Mouse (Mus musculus): Measurements from ENCODE around the gene Rab3gap2.
"Not testable (repeated sequence)": the region's sequence is repeated elsewhere in the genome, so short reads cannot be mapped to it uniquely, and the experiment has no call there.

Gene Rab3gap2

GRCm38 (mm10) chr1:185280616-185281015 lies 76.7 kb downstream of the Rab3gap2 start:
- DNase-seq (ENCODE audit: low read depth) = no peak

- no peak for DNase-seq (ENCODE audit: low read depth)
These were observed 78.9 kb downstream of the Rab3gap2 start for GRCm38 (mm10) chr1:185282846-185283245.

DNA sequence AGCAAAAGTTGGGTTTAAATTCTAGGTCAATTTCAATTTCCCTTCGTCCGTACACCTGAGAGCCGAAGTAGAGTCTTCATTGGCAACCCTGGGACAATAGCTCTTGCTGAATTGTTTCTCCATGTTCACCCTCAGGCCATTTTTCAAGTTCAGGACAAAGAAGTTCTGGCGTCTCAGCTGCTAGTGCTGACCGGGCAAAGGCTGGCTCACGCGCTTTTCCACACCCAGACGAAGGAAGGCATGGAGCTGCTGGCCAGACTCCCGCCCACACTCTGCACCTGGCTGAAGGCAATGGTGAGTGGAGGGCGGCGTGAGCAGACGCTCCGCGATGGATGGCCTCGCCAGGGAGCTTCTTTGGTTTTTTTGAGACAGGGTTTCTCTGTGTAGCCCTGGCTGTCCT lies 79.3 kb downstream of the Rab3gap2 start:
- DNase-seq (ENCODE audit: low read depth) = no peak

GRCm38 (mm10) chr1:185284740-185285139 lies 80.8 kb downstream of the Rab3gap2 start:
- no peak for DNase-seq (ENCODE audit: low read depth)

- DNase-seq (ENCODE audit: low read depth) = peak; percentile 14
These were observed 81.3 kb downstream of the Rab3gap2 start for GRCm38 (mm10) chr1:185285171-185285570.

GRCm38 (mm10) chr1:185287066-185287465 lies 83.1 kb downstream of the Rab3gap2 start:
- DNase-seq (ENCODE audit: low read depth) = no peak

DNA sequence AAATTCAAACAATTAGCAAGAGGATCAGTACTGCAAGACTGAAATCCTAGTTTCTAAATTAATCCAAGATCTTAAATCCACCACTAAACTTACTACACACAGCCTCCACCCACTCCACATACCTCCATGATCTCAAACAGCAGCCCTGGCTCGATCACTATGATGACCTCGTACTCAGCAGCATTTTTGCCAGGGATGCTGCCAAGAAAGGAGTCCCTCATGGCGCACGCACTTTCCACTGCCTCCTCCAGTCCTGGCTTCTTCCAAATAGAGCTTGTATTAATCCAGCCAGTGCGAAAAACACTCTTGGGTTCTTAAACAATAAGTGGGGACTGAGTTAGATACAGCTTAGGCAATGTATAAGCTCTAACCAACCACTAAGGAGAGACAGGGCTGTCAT lies 85.3 kb downstream of the Rab3gap2 start:
- no peak for DNase-seq (ENCODE audit: low read depth)

DNA sequence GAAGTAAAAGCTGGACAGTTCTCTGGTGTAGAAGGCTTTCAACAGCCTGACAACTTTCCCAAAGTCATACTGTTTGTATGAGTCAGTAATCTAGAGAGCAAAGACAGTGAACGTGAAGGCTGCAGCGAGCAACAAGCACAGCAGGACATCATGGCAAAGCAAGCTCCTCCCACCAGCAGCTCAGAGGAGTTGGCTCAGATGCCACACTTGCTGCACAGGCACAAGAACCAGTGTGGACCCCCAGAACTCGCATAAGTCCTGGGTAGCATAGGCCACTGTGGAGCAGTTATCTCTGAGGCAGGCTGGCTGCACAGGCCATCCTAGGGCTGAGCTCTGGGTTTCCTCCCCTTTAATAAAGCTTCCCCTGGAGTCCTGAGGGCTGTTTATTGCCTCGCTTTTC lies 87.4 kb downstream of the Rab3gap2 start:
- no peak for DNase-seq (ENCODE audit: low read depth)

DNA sequence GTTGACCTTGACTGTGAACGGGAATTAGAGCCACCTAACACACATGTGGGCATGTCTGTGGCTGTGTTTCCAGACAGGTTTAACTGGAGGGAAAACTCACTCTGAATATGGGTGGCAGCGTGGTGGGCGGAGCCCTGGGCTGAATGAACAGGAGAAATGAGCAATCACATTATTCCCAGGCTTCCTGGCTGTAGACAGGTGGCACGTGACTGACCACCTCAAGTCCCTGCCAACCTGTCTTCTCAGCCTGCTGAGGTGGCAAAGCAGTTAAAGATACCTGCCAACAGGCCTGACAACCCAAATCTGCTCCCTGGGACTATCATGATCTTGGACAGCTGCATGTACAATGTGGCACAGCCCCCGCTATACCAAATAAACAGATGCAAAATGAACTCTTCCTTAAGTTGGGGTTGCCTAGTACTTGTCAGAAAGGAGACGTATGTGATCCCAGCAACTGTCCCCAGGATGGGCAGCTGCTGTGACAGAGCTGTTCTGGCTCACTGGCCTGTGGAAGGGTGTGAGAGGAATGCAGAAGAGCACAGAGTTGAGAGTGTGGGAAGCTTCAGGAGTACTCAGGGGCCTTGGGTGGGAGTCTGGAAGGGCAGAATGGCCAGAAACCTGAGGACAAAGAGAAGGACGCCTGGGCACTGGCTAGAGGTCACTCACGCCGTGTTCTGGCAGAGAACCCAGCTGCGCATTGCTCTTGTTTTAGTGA lies 88.9 kb downstream of the Rab3gap2 start:
- no peak for DNase-seq (ENCODE audit: low read depth)

DNA sequence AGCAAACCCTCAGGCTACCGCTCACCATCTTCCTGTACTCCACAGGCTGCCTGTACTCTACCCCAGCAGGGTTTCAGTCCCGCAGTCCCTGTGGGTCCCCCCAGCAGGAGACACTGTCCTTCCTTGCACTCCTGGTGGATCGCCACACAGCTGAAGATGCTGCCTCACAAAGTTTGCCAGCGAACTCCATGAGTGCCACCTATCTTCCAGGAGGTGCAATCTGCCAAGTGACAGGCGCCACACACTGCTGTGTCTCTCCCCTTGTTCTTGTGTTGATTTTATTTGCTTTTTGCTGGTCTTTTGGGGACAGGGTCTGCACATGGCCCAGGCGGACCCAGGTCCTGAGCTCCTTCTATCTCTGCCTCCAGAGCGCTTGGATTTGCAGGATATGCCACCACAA lies 92.9 kb downstream of the Rab3gap2 start:
- no peak for DNase-seq (ENCODE audit: low read depth)

GRCm38 (mm10) chr1:185298496-185298895 lies 94.6 kb downstream of the Rab3gap2 start:
- no peak for DNase-seq (ENCODE audit: low read depth)

DNA sequence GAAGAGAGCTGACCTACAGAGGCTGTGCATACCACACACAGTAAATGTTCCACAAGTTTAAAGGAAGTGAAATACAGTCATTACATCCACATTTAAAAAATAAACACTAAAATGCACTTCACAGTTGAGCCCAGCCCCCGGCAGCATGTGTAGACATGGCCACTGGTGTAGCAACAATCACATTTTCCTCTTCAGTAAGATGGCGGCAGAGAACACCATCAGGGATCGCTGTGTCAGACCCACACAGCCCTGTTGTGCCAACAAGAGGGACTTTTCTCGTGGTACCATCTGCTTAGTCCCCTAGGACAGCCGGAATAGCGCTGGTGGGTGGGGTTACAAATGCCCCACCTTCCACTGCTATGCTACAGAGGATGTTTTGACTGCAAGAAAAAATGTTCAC lies 98.9 kb downstream of the Rab3gap2 start:
- DNase-seq (ENCODE audit: low read depth) = no peak

DNA sequence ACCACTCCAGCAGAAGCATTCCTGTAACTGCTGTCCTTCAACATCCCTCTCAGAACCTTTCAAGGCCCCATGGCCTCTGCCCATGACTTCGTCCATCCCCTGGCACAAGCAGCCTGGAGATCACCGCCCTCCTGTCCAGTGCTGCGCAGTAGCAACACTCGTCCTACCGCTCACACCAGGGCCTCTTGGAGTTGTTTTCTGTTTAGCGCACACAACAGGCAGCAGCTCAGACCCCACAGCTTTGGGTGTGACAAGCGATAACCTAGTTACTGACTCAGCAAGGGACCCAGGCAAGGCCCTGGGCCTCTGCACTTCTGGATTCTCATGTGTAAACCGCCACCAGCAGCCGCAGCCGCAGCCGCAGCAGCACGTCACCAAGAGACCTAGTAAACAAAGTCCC lies 102.9 kb downstream of the Rab3gap2 start:
- DNase-seq (ENCODE audit: low read depth) = no peak

DNA sequence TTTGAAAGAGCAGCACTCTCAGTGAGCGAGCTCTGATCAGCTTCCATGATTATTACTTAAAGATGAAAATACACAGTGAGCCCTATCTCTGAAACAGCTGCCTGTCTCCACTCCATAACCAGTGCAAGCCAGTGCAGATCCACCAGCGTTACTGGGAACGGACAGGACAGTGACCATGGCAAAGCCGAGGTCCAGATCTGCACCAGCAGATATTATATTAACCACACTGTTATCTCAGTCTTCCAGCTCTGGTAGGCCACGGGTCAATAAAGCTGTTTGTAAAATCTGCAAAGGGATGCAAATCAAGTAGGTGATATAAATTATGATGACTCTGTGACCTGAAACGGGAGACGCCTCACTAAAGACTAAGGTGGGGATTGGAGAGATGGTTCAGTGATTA lies 103.7 kb downstream of the Rab3gap2 start:
- DNase-seq (ENCODE audit: low read depth) = no peak

GRCm38 (mm10) chr1:185308334-185308733 lies 104.4 kb downstream of the Rab3gap2 start:
- DNase-seq (ENCODE audit: low read depth) = no peak

- no peak for DNase-seq (ENCODE audit: low read depth)
These were observed 105.0 kb downstream of the Rab3gap2 start for GRCm38 (mm10) chr1:185308908-185309307.

DNA sequence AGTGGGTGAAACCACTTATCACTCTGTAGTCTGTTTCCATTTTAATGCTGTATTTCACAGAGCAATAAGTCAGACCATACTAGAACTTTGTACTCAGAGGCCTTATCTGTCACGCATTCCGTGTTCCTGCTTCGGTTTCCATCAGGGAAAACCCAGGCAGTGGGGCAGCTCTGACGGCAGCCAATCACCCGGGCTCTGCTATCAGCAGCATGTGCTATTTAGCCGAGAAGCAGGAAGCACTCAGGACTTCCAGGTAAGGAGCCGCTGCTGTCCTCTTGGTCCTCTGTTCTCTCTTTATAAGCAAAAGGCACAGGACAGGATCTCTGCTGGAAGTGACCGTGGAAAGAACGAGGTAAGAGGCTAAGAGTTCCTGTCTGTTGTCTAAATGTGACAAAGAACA lies 108.0 kb downstream of the Rab3gap2 start:
- no peak for DNase-seq (ENCODE audit: low read depth)

- no peak for DNase-seq (ENCODE audit: low read depth)
These were observed 110.6 kb downstream of the Rab3gap2 start for GRCm38 (mm10) chr1:185314546-185314945.

DNA sequence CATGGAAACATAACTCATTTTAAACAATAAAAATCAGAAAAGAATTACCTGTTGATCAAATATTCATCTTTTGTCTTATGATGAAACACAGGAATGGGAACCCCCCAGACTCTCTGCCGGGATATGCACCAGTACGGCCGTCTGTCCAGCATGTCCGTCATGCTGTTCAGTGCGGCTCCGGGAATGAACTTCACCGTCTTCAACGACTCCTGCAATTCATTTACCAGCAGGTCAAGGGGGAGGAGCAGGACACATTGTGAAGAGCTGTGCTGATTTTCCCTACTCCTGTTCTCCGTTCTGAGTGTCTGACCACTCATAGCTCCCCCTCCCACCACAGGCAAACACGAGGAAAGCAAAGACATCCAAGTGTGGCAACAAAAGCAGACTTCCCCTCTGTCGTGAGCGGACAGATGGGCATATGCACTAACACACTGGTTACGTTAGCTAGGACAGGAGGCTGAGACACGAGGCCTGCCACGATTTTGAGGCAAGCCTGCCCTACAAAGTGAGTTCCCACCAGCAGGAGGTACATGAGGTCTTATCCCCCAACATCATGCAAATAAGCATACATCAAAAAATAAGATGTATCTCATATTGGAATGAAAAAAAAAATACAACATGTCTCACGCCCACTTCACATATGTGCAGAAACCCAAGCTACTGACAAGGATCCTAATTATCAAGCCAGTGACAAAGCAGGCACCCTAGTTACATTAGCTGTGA lies 112.1 kb downstream of the Rab3gap2 start:
- DNase-seq (ENCODE audit: low read depth) = no peak

DNA sequence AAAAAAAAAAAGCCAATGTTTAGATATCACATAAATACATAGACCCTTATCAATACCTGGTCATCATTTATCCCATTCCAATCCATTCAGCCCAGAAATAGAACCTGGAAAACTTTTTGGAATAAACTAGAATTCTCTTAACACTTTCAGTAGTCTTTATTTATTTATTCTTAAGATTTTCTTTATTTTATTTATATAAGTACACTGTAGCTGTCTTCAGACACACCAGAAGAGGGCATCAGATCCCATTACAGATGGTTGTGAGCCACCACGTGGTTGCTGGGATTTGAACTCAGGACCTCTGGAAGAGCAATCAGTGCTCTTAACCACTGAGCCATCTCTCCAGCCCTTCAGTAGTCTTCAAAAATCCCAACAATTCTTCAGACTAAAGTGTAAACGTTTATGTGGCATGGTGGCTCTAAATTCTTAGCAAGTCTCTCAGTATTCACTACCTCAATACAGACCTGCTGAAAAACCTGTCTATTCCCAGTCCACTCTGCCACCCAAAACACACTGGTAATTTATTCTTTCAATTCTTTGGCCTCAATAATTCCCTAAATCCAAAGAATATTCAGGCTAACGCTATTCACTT lies 123.9 kb downstream of the Rab3gap2 start:
- DNase-seq (ENCODE audit: low read depth) = not testable (repeated sequence)

DNA sequence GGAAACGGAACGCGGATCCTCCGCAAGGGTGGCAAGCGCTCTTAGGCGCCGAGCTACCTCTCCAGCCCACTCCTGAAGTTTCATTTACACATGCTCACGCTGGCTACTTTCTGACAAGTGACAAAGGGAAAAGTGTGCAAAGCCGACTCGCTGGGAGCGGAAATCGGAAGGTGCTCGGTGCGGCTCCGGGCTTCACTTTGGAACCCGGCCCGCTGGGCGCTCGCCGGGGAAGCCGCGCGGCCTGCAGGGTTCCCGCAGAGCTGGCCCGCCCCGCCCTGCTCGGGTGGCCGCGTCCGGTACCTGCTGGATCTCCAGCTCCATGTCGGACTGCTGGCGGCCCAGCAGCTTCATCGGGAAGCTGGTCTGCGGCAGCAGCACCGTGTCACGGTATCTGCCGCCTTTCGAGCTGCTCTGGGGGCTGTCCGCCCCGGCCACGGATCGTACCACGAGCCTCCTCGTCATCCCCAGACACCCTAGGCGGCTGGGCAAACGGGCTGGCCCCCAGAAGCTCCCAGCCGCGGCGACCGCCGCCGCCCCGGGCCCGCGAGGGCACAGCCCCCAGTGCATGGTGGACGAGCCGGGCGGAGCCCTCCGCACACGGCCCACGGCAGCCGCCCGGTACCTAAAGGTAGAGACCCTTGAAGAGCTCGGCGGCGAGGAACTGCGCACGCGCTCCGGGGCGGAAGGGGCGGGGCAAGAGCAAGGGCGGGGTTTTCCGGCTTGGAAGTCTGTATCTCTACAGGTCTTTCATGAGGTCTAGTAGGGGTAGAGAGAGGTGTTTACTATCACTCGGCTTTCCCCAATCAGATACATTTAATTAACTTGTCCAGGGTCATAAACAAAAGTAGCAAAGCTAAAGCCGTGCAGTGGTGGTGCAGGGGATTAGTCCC lies 125.0 kb downstream of the Rab3gap2 start, which contains the start of gene Iars2:
TSS of gene Iars2 (minus strand) at position 676 of the 890 bp plus-strand sequence.
- DNase-seq (ENCODE audit: low read depth) = peak; percentile 89

GRCm38 (mm10) chr1:185329851-185330250 lies 125.9 kb downstream of the Rab3gap2 start:
- peak; percentile 5 for DNase-seq (ENCODE audit: low read depth)

Data from 416B (cell line).